Mouse (Mus musculus) R1 (cell line): ENCODE data around the gene Phactr4.

Experiments
- DNase-seq: peaks from one replicate; pipeline ENCODE4 v3.0.0-alpha.2; 2018; ENCODE audit warnings: low read depth, low spot score

Phactr4 gene

GRCm38 (mm10) chr4:132411322-132412094 lies 10.8 kb downstream of the Phactr4 start:
- peak; percentile 59 for DNase-seq

GRCm38 (mm10) chr4:132409587-132410229 lies 12.6 kb downstream of the Phactr4 start:
- DNase-seq: no peak

GRCm38 (mm10) chr4:132406393-132407189 lies 15.7 kb downstream of the Phactr4 start:
- DNase-seq: no peak

GRCm38 (mm10) chr4:132404588-132404987 lies 17.7 kb downstream of the Phactr4 start:
- DNase-seq: no peak

GRCm38 (mm10) chr4:132403063-132403660 lies 19.1 kb downstream of the Phactr4 start:
- DNase-seq: no peak

GRCm38 (mm10) chr4:132401016-132401415 lies 21.3 kb downstream of the Phactr4 start:
- no peak for DNase-seq

GRCm38 (mm10) chr4:132398863-132399262 lies 23.4 kb downstream of the Phactr4 start:
- DNase-seq: no peak

GRCm38 (mm10) chr4:132398045-132398774 lies 24.1 kb downstream of the Phactr4 start:
- peak; percentile 93 for DNase-seq

GRCm38 (mm10) chr4:132397120-132397519 lies 25.2 kb downstream of the Phactr4 start:
- DNase-seq: no peak

GRCm38 (mm10) chr4:132396251-132396650 lies 26.0 kb downstream of the Phactr4 start:
- no peak for DNase-seq

GRCm38 (mm10) chr4:132391063-132391740 lies 31.1 kb downstream of the Phactr4 start:
- DNase-seq: peak; percentile 33

GRCm38 (mm10) chr4:132389302-132389701 lies 33.0 kb downstream of the Phactr4 start:
- DNase-seq: no peak

GRCm38 (mm10) chr4:132387617-132388016 lies 34.7 kb downstream of the Phactr4 start:
- DNase-seq: peak; percentile 22

- DNase-seq: no peak
Observed at GRCm38 (mm10) chr4:132386846-132387245, 35.4 kb downstream of the Phactr4 start.

GRCm38 (mm10) chr4:132385771-132386410 lies 36.4 kb downstream of the Phactr4 start:
- no peak for DNase-seq

- no peak for DNase-seq
Observed at GRCm38 (mm10) chr4:132383455-132383854, 38.8 kb downstream of the Phactr4 start.

GRCm38 (mm10) chr4:132382296-132382695 lies 40.0 kb downstream of the Phactr4 start:
- DNase-seq: no peak

- DNase-seq: no peak
Observed at GRCm38 (mm10) chr4:132380965-132381616, 41.2 kb downstream of the Phactr4 start.

- DNase-seq: no peak
Observed at GRCm38 (mm10) chr4:132373820-132374219, 48.5 kb downstream of the Phactr4 start.
